Mouse (Mus musculus) small intestine, adult 2 months (tissue): ENCODE data around the gene Adgrg5. TPM values are rescaled to one million over a fixed set of nuclear protein-coding genes. Genes with fewer than 3 reads are reported as not detected.
A peak's percentile ranks its signal among the peaks of the same experiment; 100 is the strongest.

ENCODE experiments used
- H3K27ac ChIP-seq: fragments of 200-500 bp; 2 replicates; pipeline ENCODE4 v1.5.1; 2012; ENCODE audit warnings: low read depth, low read length, control low read depth, inconsistent platforms; ENCODE audit not compliant: insufficient read depth
- H3K27me3 ChIP-seq: fragments of 200-500 bp; 2 replicates; pipeline ENCODE4 v1.6.1; 2012; ENCODE audit warnings: mild to moderate bottlenecking, moderate library complexity, low read length, inconsistent platforms; ENCODE audit not compliant: control insufficient read depth, insufficient read depth
- H3K36me3 ChIP-seq: fragments of 200-500 bp; 2 replicates; pipeline ENCODE4 v1.6.1; 2012; ENCODE audit warnings: mild to moderate bottlenecking, low read length, control low read depth, inconsistent platforms; ENCODE audit not compliant: control insufficient read depth, insufficient read depth
- H3K4me1 ChIP-seq: fragments of 200-500 bp; 2 replicates; pipeline ENCODE4 v1.6.1; 2012; ENCODE audit warnings: low read length, inconsistent platforms, mixed read lengths; ENCODE audit not compliant: control insufficient read depth, insufficient read depth, insufficient read length
- H3K4me3 ChIP-seq: fragments of 200-500 bp; 2 replicates; pipeline ENCODE4 v1.5.1; 2012; ENCODE audit warnings: low read depth, mild to moderate bottlenecking, control low read depth, inconsistent platforms, low read length, moderate library complexity
- CTCF ChIP-seq: fragments of 200-500 bp; IDR thresholded peaks from 2 replicates; pipeline ENCODE4 v1.5.1; 2012; ENCODE audit warnings: low read depth, mild to moderate bottlenecking, control low read depth, inconsistent platforms, low read length, moderate library complexity, mixed read lengths; ENCODE audit not compliant: insufficient replicate concordance, insufficient read length; ENCODE audit errors: extremely low read depth
- POLR2A ChIP-seq: fragments of 200-500 bp; IDR thresholded peaks from 2 replicates; pipeline ENCODE4 v1.6.1; 2012; ENCODE audit warnings: low read depth, mild to moderate bottlenecking, control low read depth, inconsistent platforms, low read length, moderate library complexity
- WGBS: fragments of 180-500 bp; shearing (Covaris S2); methylation state at CpG from one replicate; pipeline ENCODE4 v1.1.7; 2018; 5-methylcytosine and 5-hydroxymethylcytosine counted together
- polyA plus RNA-seq: library from polyadenylated mRNA; depleted of rRNA; stranded (reverse); fragments of >200 nt; gene quantifications from 2 replicates; pipeline ENCODE4 v1.2.3, GENCODE M21; 2012

The Adgrg5 gene
- polyA plus RNA-seq, 1 experiment = 15.4 TPM

- no peak overlapping the region for H3K27ac ChIP-seq
- H3K27me3 ChIP-seq = no peaks in the 10 kb centered on the region; the same call in 1 of the 2 replicates
- no peaks in the 10 kb centered on the region; the same call in 1 of the 2 replicates for H3K36me3 ChIP-seq
- 87% methylated on average over 18 of the region's 18 CpGs for WGBS
- H3K4me3 ChIP-seq = no peak overlapping the region
- peaks cover 10% of the 10 kb centered on the region for H3K4me1 ChIP-seq
- TF ChIP-seq POLR2A (no peak), CTCF (no peak)
These were observed 15.7 kb upstream of the Adgrg5 start for GRCm38 (mm10) chr8:94907591-94908300.

GRCm38 (mm10) chr8:94908847-94909246, 14.6 kb upstream of the Adgrg5 start:
- H3K4me3 ChIP-seq = no peak overlapping the region
- no peak for TF ChIP-seq POLR2A
- TF ChIP-seq CTCF = peak; percentile 98; the same call in 1 of the 2 replicates
- H3K27ac ChIP-seq = no peak overlapping the region
- WGBS = under 1% methylated on average over 4 of the region's 4 CpGs
- peaks cover 13% of the 10 kb centered on the region for H3K4me1 ChIP-seq
- no peaks in the 10 kb centered on the region; the same call in 1 of the 2 replicates for H3K36me3 ChIP-seq
- no peaks in the 10 kb centered on the region; the same call in 1 of the 2 replicates for H3K27me3 ChIP-seq

GRCm38 (mm10) chr8:94913061-94913660, 10.3 kb upstream of the Adgrg5 start:
- 35% methylated on average over 77 of the region's 77 CpGs for WGBS
- H3K4me1 ChIP-seq = peaks cover 5% of the 10 kb centered on the region
- peaks cover 10% of the 10 kb centered on the region for H3K27me3 ChIP-seq
- peak; percentile 21; the same call in 1 of the 2 replicates for TF ChIP-seq CTCF
- no peak for TF ChIP-seq POLR2A
- no peaks in the 10 kb centered on the region for H3K36me3 ChIP-seq
- peak overlapping the region; percentile 57 for H3K4me3 ChIP-seq
- H3K27ac ChIP-seq = no peak overlapping the region

- TF ChIP-seq CTCF (no peak), POLR2A (no peak)
- WGBS = 80% methylated on average over 6 of the region's 6 CpGs
- Histone ChIP-seq H3K36me3 (no peaks in the 10 kb centered on the region), H3K27me3 (peaks cover 11% of the 10 kb centered on the region), H3K4me1 (peaks cover 6% of the 10 kb centered on the region), H3K27ac (no peak overlapping the region), H3K4me3 (no peak overlapping the region)
These were observed 9.2 kb upstream of the Adgrg5 start for GRCm38 (mm10) chr8:94914256-94914655.

- H3K27ac ChIP-seq = no peak overlapping the region
- H3K27me3 ChIP-seq = peaks cover 11% of the 10 kb centered on the region
- H3K4me1 ChIP-seq = peaks cover 6% of the 10 kb centered on the region
- WGBS = 57% methylated on average over 3 of the region's 3 CpGs
- no peak for TF ChIP-seq POLR2A
- TF ChIP-seq CTCF = no peak
- H3K4me3 ChIP-seq = no peak overlapping the region
- H3K36me3 ChIP-seq = no peaks in the 10 kb centered on the region
These were observed 8.8 kb upstream of the Adgrg5 start for GRCm38 (mm10) chr8:94914701-94915101.

GRCm38 (mm10) chr8:94916311-94916959, 7.1 kb upstream of the Adgrg5 start:
- Histone ChIP-seq H3K4me1 (peaks cover 6% of the 10 kb centered on the region), H3K36me3 (no peaks in the 10 kb centered on the region), H3K27me3 (peaks cover 11% of the 10 kb centered on the region), H3K4me3 (peak overlapping the region; percentile 34), H3K27ac (no peak overlapping the region)
- TF ChIP-seq CTCF (no peak), POLR2A (no peak)
- 54% methylated on average over 9 of the region's 9 CpGs for WGBS

GRCm38 (mm10) chr8:94916960-94917324, 6.6 kb upstream of the Adgrg5 start:
- no peaks in the 10 kb centered on the region for H3K36me3 ChIP-seq
- peak overlapping the region; percentile 76 for H3K4me3 ChIP-seq
- H3K27me3 ChIP-seq = peaks cover 11% of the 10 kb centered on the region
- peaks cover 6% of the 10 kb centered on the region for H3K4me1 ChIP-seq
- 29% methylated on average over 10 of the region's 10 CpGs for WGBS
- H3K27ac ChIP-seq = peak overlapping the region; percentile 31; the same call in 1 of the 2 replicates
- TF ChIP-seq CTCF (no peak), POLR2A (no peak)
